Mouse (Mus musculus) cerebellum, postnatal 4 days (tissue): ENCODE results near the gene Slc36a2.
"Not testable (repeated sequence)": the region's sequence is repeated elsewhere in the genome, so short reads cannot be mapped to it uniquely, and the experiment has no call there.

ENCODE experiments used
- DNase-seq, 2 experiments: peaks; one replicate each; pipeline ENCODE4 v3.0.0; 2022; ENCODE audit warnings: low spot score in 2 of 2, mixed read lengths in 1 of 2

Gene Slc36a2

DNA sequence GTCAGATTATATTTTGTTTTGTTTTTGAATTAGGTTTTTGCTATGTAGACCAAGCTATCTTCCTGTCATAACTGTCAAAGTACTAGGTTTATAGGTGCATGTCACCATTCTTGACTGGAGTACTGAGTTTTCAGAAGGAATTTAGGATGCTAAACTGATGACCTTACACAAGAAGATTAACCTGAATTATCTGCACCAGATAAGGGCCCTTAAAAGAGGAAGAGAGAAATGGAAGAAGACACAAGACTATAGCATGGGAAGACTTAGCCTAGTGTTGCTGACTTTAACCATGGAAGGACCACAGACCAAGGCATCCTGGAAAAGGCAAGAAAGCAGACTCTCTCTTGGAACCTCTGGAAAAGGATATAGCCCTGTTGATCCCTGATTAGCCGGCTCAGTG, 51.7 kb downstream of the Slc36a2 start:
- DNase-seq = no peak

DNA sequence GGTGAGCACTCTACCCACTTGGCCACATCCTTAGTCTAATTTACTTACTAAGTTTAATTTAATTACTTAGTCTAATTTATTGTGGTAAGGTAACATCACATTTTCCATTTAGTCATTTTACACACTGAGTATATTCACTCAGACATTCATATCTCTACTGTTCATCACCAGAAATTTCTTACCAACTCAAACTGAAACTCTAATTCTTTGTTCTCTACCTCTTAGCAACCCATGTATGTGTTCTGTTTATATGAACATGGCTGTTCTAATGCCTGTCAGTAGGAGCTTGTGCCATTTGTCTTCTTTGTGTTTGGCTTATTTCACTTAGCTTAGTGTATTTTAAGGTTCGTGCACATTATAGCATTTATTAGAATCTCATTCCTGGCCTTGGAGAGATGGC, 52.9 kb downstream of the Slc36a2 start:
- no peak for DNase-seq

DNA sequence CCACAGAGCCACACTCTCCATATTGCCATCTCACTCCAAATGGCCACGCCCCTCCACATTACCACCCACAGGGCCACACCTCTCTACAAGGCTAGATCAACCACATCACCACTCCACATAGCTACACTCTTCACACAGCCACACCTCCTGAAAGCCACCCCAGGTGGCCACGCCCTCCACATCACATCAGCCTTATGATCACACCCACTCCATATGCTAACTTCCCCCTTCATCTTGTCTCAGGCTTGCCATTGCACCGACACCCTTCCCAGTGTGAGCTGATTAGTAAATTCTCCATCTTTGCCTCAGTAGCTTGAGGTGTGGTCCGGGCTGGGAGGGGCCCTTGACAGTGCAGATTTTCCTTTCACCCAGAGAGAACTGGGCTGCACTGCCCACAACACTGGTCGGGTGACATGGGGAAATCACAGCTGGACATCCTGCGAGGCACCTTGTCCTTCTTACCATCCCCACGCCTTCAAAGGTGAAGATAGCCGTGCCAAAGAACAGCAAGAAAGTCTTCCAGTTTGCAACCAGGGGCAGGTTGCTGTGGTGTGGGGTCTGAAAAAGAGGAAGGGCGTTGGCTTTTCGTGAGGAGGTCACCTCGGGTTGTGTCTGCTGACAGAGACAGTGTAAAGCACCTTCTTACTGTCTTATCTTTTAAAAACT, 53.7 kb downstream of the Slc36a2 start:
- no peak for DNase-seq

DNA sequence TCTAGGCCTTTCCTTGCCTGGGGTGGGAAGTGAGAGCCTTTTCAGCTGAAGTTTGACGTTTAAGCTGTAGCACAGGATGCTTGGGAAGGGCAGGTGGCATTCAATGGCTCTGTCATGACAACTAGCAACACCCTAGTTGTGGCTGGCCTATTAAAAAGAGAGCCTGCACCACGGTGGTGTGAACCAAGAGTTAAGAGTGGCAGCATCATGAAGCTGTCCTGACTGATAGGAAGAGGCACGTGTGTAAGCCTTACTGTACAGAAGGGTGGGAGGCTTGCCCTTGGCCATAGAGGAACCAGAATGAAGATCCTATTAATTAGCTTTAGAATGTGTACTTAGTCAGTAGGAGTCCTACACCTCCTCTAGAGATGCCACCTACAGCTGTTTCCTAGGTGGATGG, 56.5 kb downstream of the Slc36a2 start:
- DNase-seq = no peak

DNA sequence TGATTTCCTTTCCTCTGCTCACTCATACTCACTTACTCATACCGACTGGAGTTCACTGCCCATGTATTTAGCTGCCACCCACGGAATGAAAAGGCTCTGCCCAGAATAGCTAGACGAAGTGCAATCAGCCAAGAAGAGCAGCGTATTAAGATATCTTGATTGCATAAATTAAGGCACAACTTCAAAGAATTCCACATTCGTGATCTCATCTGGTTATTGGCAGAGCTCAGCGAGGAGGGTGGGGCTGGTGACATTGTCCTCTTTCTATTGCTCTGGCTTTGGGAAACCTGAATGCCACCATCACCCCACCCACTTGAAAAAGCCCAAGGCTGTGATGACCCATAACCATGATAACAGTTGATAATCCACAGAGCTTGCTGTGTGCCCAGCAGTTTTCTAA, 56.9 kb downstream of the Slc36a2 start:
- DNase-seq = no peak

DNA sequence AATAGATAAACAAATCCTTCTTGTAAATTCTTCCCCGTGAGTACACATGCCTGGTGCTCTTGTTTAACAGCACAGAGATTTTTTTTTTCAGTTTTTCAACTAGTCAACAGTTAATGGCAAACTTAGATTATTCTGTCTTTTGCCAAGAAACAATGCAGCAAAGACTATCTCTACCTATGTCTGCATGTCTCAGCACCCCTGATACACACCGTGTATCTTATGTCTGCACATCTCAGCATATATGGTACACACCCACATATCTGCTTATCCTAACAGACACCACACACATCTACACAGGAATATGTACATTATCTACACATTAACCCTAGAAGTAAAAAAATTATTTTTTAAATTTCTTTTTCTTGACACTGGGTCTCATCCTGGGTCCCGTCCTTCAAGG, 58.2 kb downstream of the Slc36a2 start:
- no peak for DNase-seq

DNA sequence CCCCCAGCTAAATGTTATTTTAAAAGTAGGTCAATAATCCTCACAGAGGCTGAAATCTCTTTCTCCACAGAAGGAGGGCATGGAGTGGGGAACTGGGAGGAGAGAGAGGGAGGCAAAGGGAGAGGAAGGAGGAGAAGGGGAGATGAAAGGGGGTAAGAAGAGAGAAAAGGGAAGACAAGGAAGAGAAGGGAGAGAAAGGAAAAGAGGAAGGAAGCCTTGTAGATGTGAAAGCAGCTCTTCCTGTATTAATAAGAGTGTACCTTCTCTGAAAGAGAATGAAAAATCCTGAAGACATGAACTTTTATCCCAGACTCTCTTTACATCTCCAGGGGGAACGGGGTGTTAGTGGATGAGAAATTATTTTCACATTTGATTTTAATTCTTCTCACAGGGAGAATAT, 63.4 kb downstream of the Slc36a2 start:
- no peak for DNase-seq

DNA sequence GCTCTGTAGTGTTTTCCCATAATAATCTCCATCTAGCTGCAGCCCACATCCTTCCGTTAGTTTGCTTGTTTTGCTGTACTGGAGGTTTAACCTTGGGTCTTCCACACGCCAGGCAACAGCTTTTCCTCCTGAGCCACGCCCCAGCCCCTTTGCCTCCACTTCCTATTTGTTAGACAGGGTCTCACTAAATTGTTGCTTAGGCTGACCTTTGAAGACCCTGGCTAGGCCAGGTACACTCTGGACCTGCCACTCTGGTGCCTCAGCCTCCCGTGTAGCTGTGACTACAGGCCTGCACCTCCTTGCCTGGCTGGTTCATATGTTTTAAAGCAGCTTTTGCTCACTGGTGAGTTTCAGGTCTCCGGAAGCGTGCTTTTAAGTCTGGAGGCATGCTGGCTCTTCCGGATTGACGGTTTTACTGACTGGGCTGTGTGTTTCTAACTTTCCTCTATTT, 64.0 kb downstream of the Slc36a2 start:
- DNase-seq = no peak

DNA sequence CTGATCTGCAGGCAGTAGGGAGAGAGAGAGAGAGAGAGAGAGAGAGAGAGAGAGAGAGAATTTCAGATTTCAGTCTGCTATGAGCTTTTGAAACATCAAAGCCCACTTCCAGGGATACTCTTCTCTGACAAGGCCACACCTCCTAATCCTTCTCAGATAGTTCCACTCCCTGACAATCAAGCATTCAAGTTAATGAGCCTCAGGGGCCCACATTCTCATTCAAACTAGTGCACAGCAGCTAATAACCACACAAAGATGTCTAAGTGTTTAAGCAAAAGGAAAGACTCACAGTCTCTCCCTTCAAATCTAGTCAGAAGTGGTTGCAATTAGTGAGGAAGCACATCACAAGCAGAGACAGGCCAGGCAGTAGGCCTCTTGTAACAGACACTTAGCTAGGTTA, 64.6 kb downstream of the Slc36a2 start:
- no peak for DNase-seq

DNA sequence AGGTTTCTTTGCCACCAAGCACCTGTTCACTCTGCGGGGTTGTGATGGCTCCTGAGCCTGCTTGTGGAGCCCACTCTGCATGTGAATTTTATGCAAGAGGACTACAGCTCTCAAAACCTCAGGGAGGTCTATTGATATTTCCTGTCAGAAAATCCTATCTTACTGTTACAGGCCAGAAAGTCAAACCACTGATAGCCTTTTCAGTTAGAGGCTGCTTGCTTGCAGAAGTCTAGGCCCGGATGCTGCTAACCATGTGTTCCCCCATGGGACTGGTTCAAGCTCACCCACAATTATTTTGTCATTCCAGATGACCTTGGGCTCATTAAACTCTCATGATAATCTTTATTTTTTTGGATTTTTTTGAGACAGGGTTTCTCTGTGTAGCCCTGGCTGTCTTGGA, 67.8 kb downstream of the Slc36a2 start:
- no peak for DNase-seq

DNA sequence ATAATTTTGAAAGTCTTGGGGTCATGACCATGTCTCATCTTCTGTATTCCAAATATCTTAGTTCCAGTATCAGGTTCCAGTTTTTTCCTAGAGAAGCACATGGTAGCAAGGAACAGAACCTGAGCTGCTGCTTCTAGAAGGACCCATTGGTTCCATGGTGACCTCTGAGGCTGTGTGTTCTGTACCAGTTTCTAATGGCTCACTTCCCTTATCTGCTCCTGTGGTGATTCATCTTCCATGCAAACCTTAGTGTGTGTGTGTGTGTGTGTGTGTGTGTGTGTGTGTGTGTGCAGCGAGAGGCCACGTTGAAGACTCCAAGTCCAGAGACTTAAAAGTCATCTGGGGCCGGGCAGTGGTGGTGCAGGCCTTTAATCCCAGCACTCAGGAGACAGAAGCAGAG, 68.9 kb downstream of the Slc36a2 start:
- no peak for DNase-seq

DNA sequence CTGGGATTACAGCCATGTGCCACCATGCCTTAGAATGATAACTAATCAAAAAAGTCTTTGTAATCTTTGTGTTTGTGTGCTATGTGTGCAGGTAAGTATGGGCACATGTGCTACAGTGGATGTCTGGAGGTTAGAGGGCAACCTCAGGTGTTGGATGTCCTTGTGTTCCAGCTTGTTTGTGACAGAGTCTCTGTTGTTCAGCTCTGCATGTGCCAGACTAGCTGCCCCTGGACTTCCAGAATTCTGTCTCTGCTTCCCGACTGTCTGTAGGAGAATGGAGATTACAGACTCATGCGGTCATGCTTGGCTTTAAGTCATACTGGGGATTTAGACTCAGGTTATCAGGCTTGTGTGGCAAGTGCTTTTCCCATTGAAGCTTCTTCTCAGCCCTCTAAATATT, 70.6 kb downstream of the Slc36a2 start:
- no peak for DNase-seq

DNA sequence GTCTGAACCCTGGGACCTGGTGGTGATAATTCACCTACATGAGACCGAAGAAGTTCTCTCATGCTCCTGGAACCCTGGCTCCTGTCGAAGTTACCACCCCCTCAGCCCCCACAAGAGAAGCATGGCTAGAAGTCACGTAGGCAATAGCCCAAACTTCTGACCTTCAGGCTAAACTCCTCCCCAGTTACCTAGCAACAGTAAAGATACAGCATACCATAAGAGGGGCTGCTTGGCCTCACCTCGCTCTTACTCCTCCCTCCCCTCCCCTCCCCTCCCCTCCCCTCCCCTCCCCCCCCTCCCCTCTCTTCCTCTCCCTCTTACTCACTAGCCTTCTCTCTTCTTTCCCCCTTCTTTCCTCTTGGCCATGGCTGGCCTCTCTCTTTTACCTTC, 71.0 kb downstream of the Slc36a2 start:
- DNase-seq = not testable (repeated sequence)

DNA sequence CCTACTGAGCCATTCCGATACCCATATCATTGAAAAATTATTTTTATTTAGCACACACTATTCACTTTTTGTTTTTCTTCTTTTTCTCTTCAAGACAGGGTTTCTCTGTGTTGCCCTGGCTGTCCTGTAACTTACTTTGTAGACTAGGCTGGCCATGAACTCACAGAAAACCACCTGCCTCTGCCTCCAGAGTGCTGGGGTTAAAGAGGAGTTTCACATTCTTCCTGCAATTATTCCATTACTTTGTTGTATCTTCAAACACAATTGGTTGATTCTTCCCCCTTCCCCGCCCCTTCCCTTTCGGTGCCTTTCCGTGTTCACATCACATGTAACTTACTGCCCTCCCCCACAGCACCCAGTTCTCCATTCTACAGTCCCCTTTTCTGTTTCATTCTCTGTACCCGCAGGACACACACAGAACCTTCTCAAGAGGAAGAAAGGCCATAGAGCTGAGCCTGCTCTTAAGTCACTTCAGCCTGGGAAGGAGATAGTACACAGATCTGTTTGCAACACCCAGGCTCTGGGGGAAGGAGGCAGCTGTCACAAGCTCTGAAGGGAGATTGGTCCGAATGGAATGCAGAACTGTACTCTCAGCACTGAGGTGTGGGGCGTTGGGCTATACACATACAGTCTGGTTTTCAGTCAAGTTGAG, 71.5 kb downstream of the Slc36a2 start:
- no peak for DNase-seq

DNA sequence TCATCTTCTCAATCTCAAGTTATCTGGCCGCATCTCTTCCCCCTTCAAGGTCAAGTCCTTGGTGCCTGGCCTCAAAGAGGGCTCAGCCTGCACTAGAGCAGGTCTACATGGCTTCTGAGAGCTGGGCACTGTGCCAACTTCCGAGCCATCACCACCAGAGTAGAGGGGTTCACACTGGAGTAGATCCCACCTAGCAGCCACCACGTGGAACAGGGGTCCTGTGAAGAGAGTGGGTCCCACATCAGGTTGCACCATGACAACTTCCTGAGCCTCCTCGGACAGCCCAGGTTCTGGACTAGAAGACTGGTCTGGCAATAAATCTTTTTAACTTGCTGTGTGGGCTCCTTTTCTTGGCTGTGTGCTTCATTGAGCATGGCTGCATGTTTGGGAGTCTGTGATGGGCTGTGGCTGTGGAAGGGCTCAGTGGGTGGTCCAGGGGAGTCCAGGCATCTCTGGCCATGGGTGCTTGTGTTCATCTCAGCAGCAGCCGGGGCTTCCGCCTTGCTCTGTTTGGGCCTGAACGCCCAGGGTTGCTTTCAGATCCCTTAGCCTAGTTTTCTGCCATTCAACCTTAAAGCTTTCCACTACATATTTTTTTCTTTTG, 74.2 kb downstream of the Slc36a2 start:
- DNase-seq = no peak

DNA sequence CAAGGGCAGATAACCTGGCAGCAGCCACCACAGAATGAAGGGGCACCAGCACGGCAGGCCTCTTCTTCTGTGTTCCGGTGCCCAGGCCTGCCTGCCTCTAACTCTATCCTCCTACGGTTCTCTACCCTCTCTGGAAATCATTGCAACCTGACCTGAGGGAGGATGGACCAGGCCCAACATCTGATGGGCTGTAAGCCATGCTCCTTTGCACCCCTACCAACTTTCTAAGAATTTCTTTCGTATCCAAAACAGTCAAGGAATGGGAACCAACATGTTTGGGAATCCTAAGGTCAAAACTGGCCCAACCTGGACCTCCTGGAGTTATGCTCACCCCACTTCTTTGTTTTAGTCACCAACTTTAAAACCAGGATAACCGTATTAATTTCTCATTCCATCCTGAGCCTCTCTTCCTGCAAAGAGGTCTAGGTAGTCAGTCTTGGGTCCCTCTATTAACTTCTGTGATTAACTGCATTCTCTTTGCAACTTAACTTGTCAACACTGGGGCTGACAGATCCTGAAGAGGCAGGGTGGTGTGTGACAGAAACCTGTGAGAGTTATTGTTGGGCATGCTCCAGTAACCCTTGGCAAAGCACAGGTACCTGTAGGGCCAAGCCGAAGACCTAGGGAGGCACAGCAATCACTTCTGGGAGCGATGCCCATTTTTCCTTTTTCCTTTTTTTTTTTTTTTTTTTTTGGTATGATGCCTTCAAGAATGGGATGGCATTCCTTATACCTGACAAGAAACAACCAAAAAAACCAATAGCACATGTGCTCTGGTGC, 75.2 kb downstream of the Slc36a2 start:
- no peak for DNase-seq
